Mouse (Mus musculus): ENCODE results near the gene Klrb1c.

DNA sequence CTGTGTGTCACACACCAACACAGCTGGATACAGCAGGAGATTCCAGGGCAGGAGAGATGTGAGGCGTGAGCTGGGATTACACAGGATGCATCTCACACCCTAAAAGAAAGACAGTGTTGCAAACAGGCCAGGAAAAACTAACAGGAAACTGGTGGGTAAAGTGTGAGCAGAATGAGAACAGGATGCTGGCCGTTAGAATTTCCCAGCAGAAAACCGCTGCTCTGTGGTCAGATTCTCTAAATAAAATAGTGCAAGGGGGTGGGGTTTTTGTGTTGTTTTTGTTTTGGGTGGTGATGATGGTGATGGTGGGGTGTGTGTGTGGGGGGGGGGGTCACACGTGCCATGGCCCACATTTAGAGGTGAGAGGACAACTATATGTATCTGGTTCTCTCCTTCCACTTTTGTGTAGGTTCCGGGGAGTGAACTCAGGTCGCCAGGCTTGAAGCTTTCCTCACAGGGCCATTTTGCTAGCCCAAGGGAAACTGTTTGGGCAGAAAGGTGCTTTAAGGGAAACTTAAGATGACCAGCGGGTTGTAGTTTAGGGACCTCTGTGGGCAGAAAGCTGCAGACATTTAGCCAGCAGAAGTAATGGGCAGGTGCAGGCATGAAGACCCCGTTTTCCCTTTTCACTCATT is 7.4 kb upstream of the Klrb1c start:
- TF ChIP-seq GATA1 (IDR thresholded peaks at IDR 0.05; ENCODE audit: borderline replicate concordance, low read length) = no peak
- no peak for TF ChIP-seq FLI1 (IDR thresholded peaks at IDR 0.05; ENCODE audit: low read length)
